Mouse (Mus musculus) myocyte (in vitro differentiated cells): ENCODE results near the gene Btnl2.

Source experiments
- CEBPB ChIP-seq: IDR thresholded peaks from 2 replicates; pipeline ENCODE4 v1.6.1; 2011; ENCODE audit warnings: mild to moderate bottlenecking, moderate library complexity; ENCODE audit not compliant: poor library complexity, insufficient read depth, severe bottlenecking
- POLR2A ChIP-seq: IDR thresholded peaks from one replicate; pipeline ENCODE4 v1.6.1; 2011; ENCODE audit warnings: low read depth, mild to moderate bottlenecking, control low read depth, moderate library complexity; ENCODE audit not compliant: insufficient read length
- SRF ChIP-seq: IDR thresholded peaks from one replicate; pipeline ENCODE4 v1.6.1; 2011; ENCODE audit warnings: low read depth; ENCODE audit not compliant: control insufficient read depth, insufficient read length

DNA sequence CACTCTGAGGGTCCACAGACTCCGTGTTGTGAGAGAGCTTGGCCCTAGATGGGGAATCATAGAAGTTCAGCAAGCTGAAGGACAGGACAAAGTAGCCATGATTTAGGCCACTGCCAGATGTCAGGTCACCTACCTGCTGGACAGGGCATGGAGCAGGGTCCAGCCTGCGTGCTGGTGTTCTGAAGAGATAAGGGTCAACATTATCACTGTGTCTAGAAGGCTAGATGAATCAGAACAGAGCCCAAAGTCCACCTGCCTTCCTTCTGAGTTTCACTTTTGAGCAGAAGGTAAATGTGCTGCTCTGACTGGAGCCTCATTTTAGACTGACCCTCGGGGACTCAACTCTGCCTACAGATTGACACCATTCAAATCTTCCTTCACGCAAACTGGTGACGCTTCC, at the start of gene Btnl2:
- TF ChIP-seq SRF (no peak), CEBPB (no peak), POLR2A (no peak)
